Comparison of ENCODE assay signal across 32 mouse cellular contexts in genomic region chr5:99861816-99862215, GRCm38 (mm10). TPM values are rescaled to one million over a fixed set of nuclear protein-coding genes. Genes with fewer than 3 reads are reported as not detected.
"Had no signal": no experiment of that assay in that cellular context is flagged by ENCODE, and none has a peak within 500 bp of the region (broad histone marks: within the 10 kb centered on the region; RNA-seq: fewer than 3 reads in every experiment).

No protein-coding gene starts in this region.

- H3K27ac ChIP-seq: embryonic facial prominence, embryonic 10.5 days; embryonic facial prominence, embryonic 12.5 days; embryonic facial prominence, embryonic 13.5 days; embryonic facial prominence, embryonic 15.5 days; forebrain, embryonic 10.5 days; forebrain, embryonic 12.5 days; forebrain, embryonic 13.5 days; forebrain, embryonic 15.5 days; gastrocnemius, adult 2 months had no signal

- H3K27me3 ChIP-seq: forebrain, embryonic 13.5 days; forebrain, embryonic 15.5 days had no signal

- DNase-seq: cerebellum, adult 18-20 months; cerebellum, adult 2 months; cerebellum, adult 8-10 months; cerebellum, adult 9-10 months; cerebellum, adult 9-11 months; cerebellum, postnatal 10 days; cerebellum, postnatal 14 days; cerebellum, postnatal 25 days; cerebellum, postnatal 36 days; embryo, embryonic 11 days; forebrain, postnatal 0 days; gastrocnemius, adult 2 months; gastrocnemius, postnatal 10 days; gastrocnemius, postnatal 14 days; gastrocnemius, postnatal 25 days; gastrocnemius, postnatal 36 days; heart, adult 18-20 months had no signal

- H3K9me3 ChIP-seq: embryonic facial prominence, embryonic 10.5 days; embryonic facial prominence, embryonic 12.5 days; embryonic facial prominence, embryonic 13.5 days; embryonic facial prominence, embryonic 15.5 days; forebrain, embryonic 10.5 days; forebrain, embryonic 12.5 days; forebrain, embryonic 13.5 days; forebrain, embryonic 15.5 days had no signal

- H3K4me3 ChIP-seq: embryonic facial prominence, embryonic 10.5 days; embryonic facial prominence, embryonic 12.5 days; embryonic facial prominence, embryonic 13.5 days; embryonic facial prominence, embryonic 15.5 days; erythroblast, embryonic 14.5 days; forebrain, embryonic 10.5 days; forebrain, embryonic 12.5 days; forebrain, embryonic 13.5 days; forebrain, embryonic 15.5 days; gastrocnemius, adult 2 months had no signal

- H3K36me3 ChIP-seq: embryonic facial prominence, embryonic 10.5 days; embryonic facial prominence, embryonic 12.5 days; embryonic facial prominence, embryonic 13.5 days; embryonic facial prominence, embryonic 15.5 days; forebrain, embryonic 10.5 days; forebrain, embryonic 12.5 days; forebrain, embryonic 15.5 days had no signal

RNA-seq across cellular contexts. Expression of gene Vamp9, which starts 44.2 kb away (rescaled TPM):
- total RNA-seq: common myeloid progenitor, adult 5-6 weeks; gastrocnemius, adult 18-20 months; gastrocnemius, adult 2 months; gastrocnemius, adult 8-10 months; gastrocnemius, postnatal 14 days; gastrocnemius, postnatal 25 days; gastrocnemius, postnatal 36 days; granulocyte monocyte progenitor cell, adult 5-6 weeks; heart, adult 18-20 months had no signal
- polyA plus RNA-seq: cerebellum, adult 2 months; embryonic facial prominence, embryonic 10.5 days; embryonic facial prominence, embryonic 11.5 days; embryonic facial prominence, embryonic 14.5 days; erythroblast, embryonic 14.5 days had no signal
